Mouse (Mus musculus) liver, embryonic 12.5 days (tissue): ENCODE data around the gene Sec14l5. TPM values are rescaled to one million over a fixed set of nuclear protein-coding genes. Genes with fewer than 3 reads are reported as not detected.

Experiments used
- ATAC-seq: fragments of 200-750 bp; cut with Nextera tagmentation; 2 replicates; pipeline ENCODE4 v1.8.0; 2017; ENCODE audit warnings: moderate number of reproducible peaks, mild to moderate bottlenecking, moderate library complexity
- H3K27ac ChIP-seq: fragments of 300-500 bp; sonication (generic); 2 replicates; pipeline ENCODE4 v1.5.1; 2016; ENCODE audit warnings: mild to moderate bottlenecking
- H3K27me3 ChIP-seq: fragments of 300-500 bp; sonication (generic); replicated peaks from 2 replicates; pipeline ENCODE4 v1.6.1; 2016; ENCODE audit warnings: mild to moderate bottlenecking, moderate library complexity
- H3K36me3 ChIP-seq: fragments of 300-500 bp; sonication (generic); 2 replicates; pipeline ENCODE4 v1.6.1; 2016; ENCODE audit warnings: mild to moderate bottlenecking, moderate library complexity
- H3K4me1 ChIP-seq: fragments of 300-500 bp; sonication (generic); 2 replicates; pipeline ENCODE4 v1.6.1; 2016
- H3K4me2 ChIP-seq: fragments of 300-500 bp; sonication (generic); 2 replicates; pipeline ENCODE4 v1.6.1; 2016; ENCODE audit warnings: mild to moderate bottlenecking, moderate library complexity
- H3K4me3 ChIP-seq: fragments of 300-500 bp; sonication (generic); 2 replicates; pipeline ENCODE4 v1.5.1; 2016; ENCODE audit warnings: mild to moderate bottlenecking, moderate library complexity
- H3K9ac ChIP-seq: fragments of 300-500 bp; sonication (generic); 2 replicates; pipeline ENCODE4 v1.6.1; 2016; ENCODE audit warnings: mild to moderate bottlenecking, moderate library complexity
- H3K9me3 ChIP-seq: fragments of 300-500 bp; sonication (generic); replicated peaks from 2 replicates; pipeline ENCODE4 v1.6.1; 2016; ENCODE audit warnings: mild to moderate bottlenecking, moderate library complexity
- WGBS: fragments of 180-500 bp; shearing (Covaris S2); methylation state at CpG from one replicate; pipeline ENCODE4 v1.1.7; 2016; ENCODE audit not compliant: insufficient replicate concordance; 5-methylcytosine and 5-hydroxymethylcytosine counted together
- polyA plus RNA-seq: library from polyadenylated mRNA; unstranded; fragments of >200 nt; fragmentation: Nextera tagmentation; extraction: Ambion mirVana; gene quantifications from 2 replicates; pipeline ENCODE4 v1.2.1, GENCODE M21; 2016

The Sec14l5 gene
- polyA plus RNA-seq, 1 experiment from 2014 or later, result not detected

- no peak overlapping the region for H3K4me2 ChIP-seq
- H3K4me3 ChIP-seq, result no peak overlapping the region
- no peaks in the 10 kb centered on the region for H3K9me3 ChIP-seq
- peaks cover 19% of the 10 kb centered on the region for H3K27me3 ChIP-seq
- WGBS, result 50% methylated on average over 2 of the region's 2 CpGs
- no peak for ATAC-seq
- no peak overlapping the region for H3K9ac ChIP-seq
- H3K27ac ChIP-seq, result no peak overlapping the region
- no peaks in the 10 kb centered on the region for H3K4me1 ChIP-seq
- no peaks in the 10 kb centered on the region for H3K36me3 ChIP-seq
Measured at GRCm38 (mm10) chr16:5156495-5156894, 9.6 kb downstream of the Sec14l5 start.

DNA sequence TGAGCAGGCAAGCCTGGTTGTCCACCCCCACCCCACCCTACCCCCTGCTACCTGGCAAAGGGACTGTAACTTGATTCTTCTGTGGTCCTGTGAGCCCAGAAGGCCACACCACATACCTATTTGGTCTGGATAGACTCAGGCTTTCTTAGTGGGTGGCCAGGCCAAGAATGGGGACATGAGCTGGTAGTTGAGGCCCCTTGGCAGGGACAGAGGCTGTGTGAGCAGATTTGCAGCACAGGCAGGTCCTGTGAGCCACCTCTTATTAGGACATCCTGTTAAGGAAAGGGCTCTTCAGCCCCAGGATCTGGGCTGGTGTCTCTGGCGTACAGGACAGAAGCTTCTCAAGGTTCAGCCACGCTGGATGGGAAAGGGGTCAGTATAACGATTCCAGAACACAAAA lies 10.2 kb downstream of the Sec14l5 start:
- Histone ChIP-seq H3K4me3 (no peak overlapping the region), H3K27me3 (peaks cover 20% of the 10 kb centered on the region), H3K4me2 (no peak overlapping the region), H3K4me1 (no peaks in the 10 kb centered on the region), H3K9ac (no peak overlapping the region), H3K27ac (no peak overlapping the region), H3K9me3 (no peaks in the 10 kb centered on the region), H3K36me3 (no peaks in the 10 kb centered on the region)
- 61% methylated on average over 3 of the region's 3 CpGs for WGBS
- ATAC-seq, result no peak

DNA sequence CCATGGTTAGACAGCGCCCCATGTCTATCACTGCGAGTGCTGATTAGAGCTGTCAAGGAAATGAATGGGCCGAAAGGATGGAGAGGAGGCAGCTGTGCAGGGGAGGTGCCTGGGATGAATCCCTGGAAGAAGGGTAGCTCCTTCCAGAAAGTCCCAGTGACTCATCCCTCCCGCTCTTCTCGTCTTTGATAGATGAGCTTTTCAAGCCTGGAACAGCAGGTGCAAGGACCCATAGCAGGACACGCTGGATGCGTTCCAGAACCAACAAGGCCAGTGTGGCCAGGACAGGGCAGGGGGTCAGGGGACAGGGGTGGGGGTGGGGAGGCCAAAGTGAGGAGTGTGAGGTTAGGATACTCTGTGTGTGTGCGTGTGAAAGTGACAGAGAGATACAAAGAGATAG lies 12.3 kb downstream of the Sec14l5 start:
- Histone ChIP-seq H3K9me3 (no peaks in the 10 kb centered on the region), H3K4me3 (no peak overlapping the region), H3K4me2 (no peak overlapping the region), H3K9ac (no peak overlapping the region), H3K27ac (no peak overlapping the region), H3K36me3 (no peaks in the 10 kb centered on the region), H3K27me3 (peaks cover 16% of the 10 kb centered on the region; the same call in 1 of the 2 replicates), H3K4me1 (no peaks in the 10 kb centered on the region)
- WGBS, result 60% methylated on average over 8 of the region's 8 CpGs
- ATAC-seq, result no peak

- Histone ChIP-seq H3K36me3 (no peaks in the 10 kb centered on the region), H3K4me3 (no peak overlapping the region), H3K27me3 (0 out of 2 replicates have a peak, but pooled peaks cover 7% of the 10 kb centered on the region), H3K4me1 (no peaks in the 10 kb centered on the region), H3K9me3 (no peaks in the 10 kb centered on the region), H3K9ac (no peak overlapping the region), H3K4me2 (no peak overlapping the region), H3K27ac (no peak overlapping the region)
- ATAC-seq, result no peak
- WGBS, result 60% methylated on average over 6 of the region's 6 CpGs
Measured at GRCm38 (mm10) chr16:5164327-5164726, 17.4 kb downstream of the Sec14l5 start.

- Histone ChIP-seq H3K4me2 (no peak overlapping the region), H3K4me1 (no peaks in the 10 kb centered on the region), H3K9ac (no peak overlapping the region), H3K27ac (no peak overlapping the region), H3K9me3 (no peaks in the 10 kb centered on the region), H3K27me3 (no peaks in the 10 kb centered on the region), H3K36me3 (no peaks in the 10 kb centered on the region), H3K4me3 (no peak overlapping the region)
- ATAC-seq, result no peak
- 63% methylated on average over 2 of the region's 2 CpGs for WGBS
Measured at GRCm38 (mm10) chr16:5168038-5168437, 21.1 kb downstream of the Sec14l5 start.

DNA sequence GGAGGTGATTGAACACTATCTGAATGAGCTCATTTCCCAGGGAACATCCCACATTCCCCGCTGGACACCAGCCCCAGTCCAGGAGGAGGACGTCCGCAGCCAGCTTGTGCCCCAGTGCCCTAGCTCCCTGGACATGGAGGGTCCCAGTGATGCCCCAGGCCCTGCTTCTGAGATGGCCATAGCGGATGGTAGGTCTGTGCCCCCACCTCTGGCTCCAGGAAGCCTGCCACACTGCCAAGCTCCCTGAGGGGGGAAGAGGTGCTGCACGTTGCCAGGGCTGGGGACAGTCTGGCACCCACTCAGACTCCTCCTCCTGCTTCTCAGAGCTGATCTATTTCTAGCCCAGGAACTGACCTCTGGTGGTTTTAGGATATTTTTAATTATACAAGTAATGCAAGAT lies 21.9 kb downstream of the Sec14l5 start:
- no peak overlapping the region for H3K27ac ChIP-seq
- H3K9me3 ChIP-seq, result no peaks in the 10 kb centered on the region
- no peaks in the 10 kb centered on the region for H3K27me3 ChIP-seq
- WGBS, result 69% methylated on average over 5 of the region's 5 CpGs
- H3K4me3 ChIP-seq, result no peak overlapping the region
- H3K4me2 ChIP-seq, result no peak overlapping the region
- no peaks in the 10 kb centered on the region for H3K36me3 ChIP-seq
- ATAC-seq, result no peak
- H3K9ac ChIP-seq, result no peak overlapping the region
- no peaks in the 10 kb centered on the region for H3K4me1 ChIP-seq

- ATAC-seq, result no peak
- Histone ChIP-seq H3K4me2 (no peak overlapping the region), H3K9ac (no peak overlapping the region), H3K4me1 (no peaks in the 10 kb centered on the region), H3K27ac (no peak overlapping the region), H3K27me3 (no peaks in the 10 kb centered on the region), H3K36me3 (no peaks in the 10 kb centered on the region), H3K4me3 (no peak overlapping the region), H3K9me3 (no peaks in the 10 kb centered on the region)
- 67% methylated on average over 6 of the region's 6 CpGs for WGBS
Measured at GRCm38 (mm10) chr16:5172636-5173035, 25.7 kb downstream of the Sec14l5 start.

- Histone ChIP-seq H3K4me3 (no peak overlapping the region), H3K9ac (no peak overlapping the region), H3K27ac (no peak overlapping the region), H3K4me2 (no peak overlapping the region), H3K9me3 (no peaks in the 10 kb centered on the region), H3K27me3 (peaks cover 5% of the 10 kb centered on the region), H3K4me1 (no peaks in the 10 kb centered on the region), H3K36me3 (no peaks in the 10 kb centered on the region)
- no peak for ATAC-seq
- WGBS, result 64% methylated on average over 18 of the region's 18 CpGs
Measured at GRCm38 (mm10) chr16:5183310-5183975, 36.5 kb downstream of the Sec14l5 start.

DNA sequence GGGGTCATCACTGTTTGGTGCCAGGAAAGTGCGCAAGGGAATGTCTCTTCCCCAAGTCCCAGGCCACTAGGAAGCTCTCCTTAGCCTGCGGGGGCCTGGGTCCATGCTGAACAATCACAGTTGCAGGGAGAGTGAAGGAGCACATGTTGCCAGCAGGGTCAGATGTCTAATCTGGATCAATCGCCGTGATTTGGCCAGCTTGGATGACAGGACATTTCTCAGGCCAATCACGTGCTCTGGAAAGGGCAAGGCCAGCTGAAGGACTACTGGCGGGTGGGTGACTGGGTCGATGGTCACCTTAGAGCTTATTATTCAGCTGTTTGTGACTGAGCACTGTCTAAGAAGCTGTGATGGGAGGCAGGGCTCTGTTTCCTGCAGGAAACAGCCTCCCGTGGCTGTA lies 37.2 kb downstream of the Sec14l5 start:
- H3K9ac ChIP-seq, result no peak overlapping the region
- WGBS, result 39% methylated on average over 8 of the region's 8 CpGs
- no peak for ATAC-seq

DNA sequence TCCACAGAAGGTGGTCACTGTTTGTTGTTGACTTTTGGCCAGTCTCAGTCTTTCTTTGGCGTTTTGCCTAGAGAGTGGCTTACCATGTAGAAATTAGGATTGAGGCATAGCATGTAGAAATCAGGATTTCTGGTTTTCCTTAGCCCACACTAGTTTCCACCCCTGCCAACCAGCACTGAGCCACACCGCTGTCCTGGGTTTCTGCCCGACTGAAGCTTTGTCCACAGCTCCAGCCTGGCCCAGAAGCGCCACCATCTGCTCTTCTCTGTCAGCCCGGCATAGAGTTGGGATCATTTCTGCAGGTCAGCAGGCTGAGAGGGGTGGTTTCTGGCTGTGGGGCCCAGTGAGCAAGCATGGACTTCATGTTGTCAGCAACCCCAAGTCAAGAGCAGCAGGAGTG lies 38.0 kb downstream of the Sec14l5 start:
- Histone ChIP-seq H3K4me3 (no peak overlapping the region), H3K9ac (no peak overlapping the region), H3K4me1 (no peaks in the 10 kb centered on the region), H3K4me2 (no peak overlapping the region), H3K36me3 (no peaks in the 10 kb centered on the region), H3K27me3 (peaks cover 10% of the 10 kb centered on the region), H3K27ac (no peak overlapping the region), H3K9me3 (no peaks in the 10 kb centered on the region)
- no peak for ATAC-seq
- WGBS, result 56% methylated on average over 5 of the region's 5 CpGs

More for the DNA sequence above, 37.2 kb downstream of the Sec14l5 start:
- no peak overlapping the region for H3K27ac ChIP-seq
- no peaks in the 10 kb centered on the region for H3K36me3 ChIP-seq
- no peak overlapping the region for H3K4me3 ChIP-seq
- H3K27me3 ChIP-seq, result peaks cover 5% of the 10 kb centered on the region
- H3K4me2 ChIP-seq, result no peak overlapping the region
- H3K9me3 ChIP-seq, result no peaks in the 10 kb centered on the region
- H3K4me1 ChIP-seq, result no peaks in the 10 kb centered on the region

GRCm38 (mm10) chr16:5185691-5186090 lies 38.8 kb downstream of the Sec14l5 start:
- no peaks in the 10 kb centered on the region for H3K9me3 ChIP-seq
- no peak overlapping the region for H3K27ac ChIP-seq
- H3K36me3 ChIP-seq, result no peaks in the 10 kb centered on the region
- no peak overlapping the region for H3K9ac ChIP-seq
- WGBS, result 66% methylated on average over 7 of the region's 7 CpGs
- peaks cover 11% of the 10 kb centered on the region for H3K27me3 ChIP-seq
- no peak overlapping the region for H3K4me3 ChIP-seq
- ATAC-seq, result no peak
- H3K4me1 ChIP-seq, result no peaks in the 10 kb centered on the region
- H3K4me2 ChIP-seq, result no peak overlapping the region

DNA sequence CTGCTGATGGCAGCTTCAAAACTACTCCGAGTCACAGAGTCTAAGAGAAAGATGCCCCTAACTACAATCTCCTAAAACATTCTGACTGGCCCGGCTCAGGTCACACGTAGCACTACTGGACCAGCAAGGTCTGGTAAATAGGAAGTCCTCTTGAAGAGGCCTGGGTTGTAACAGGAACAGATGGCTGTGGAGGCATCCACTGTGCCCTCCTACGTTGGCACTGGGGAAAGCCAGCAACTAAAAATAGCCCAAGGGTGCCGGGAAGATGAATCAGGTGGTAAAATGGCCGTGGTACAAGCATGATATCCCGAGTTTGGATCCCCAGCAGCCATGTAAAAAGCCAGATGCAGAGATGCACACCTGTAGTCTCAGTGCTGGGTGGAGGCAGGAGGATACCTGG lies 39.3 kb downstream of the Sec14l5 start:
- peaks cover 11% of the 10 kb centered on the region for H3K27me3 ChIP-seq
- H3K4me1 ChIP-seq, result no peaks in the 10 kb centered on the region
- WGBS, result 54% methylated on average over 7 of the region's 7 CpGs
- no peak overlapping the region for H3K27ac ChIP-seq
- no peaks in the 10 kb centered on the region for H3K9me3 ChIP-seq
- no peak overlapping the region for H3K4me3 ChIP-seq
- H3K4me2 ChIP-seq, result no peak overlapping the region
- no peak overlapping the region for H3K9ac ChIP-seq
- H3K36me3 ChIP-seq, result no peaks in the 10 kb centered on the region
- ATAC-seq, result no peak

DNA sequence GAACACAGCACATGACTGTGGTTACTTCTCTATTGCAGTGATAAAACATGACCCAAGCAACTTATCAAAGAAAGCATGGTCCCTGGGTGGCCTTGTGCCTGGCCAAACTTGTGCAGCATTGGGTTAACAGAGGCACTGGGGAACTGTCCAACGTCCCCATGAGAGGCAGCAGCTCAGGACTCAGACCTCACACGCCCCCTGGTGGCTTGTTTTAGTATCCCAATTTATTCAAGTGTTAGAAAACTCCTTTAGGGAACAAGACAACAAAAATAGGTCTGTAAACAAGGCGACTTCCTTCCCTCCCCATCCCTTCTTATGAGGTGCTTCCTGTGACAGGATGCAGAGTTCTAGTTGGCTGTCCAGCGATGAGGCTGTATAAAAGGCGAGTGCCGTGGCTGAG lies 48.2 kb downstream of the Sec14l5 start:
- no peak overlapping the region for H3K4me3 ChIP-seq
- no peak overlapping the region for H3K4me2 ChIP-seq
- H3K36me3 ChIP-seq, result peaks cover 44% of the 10 kb centered on the region
- no peaks in the 10 kb centered on the region for H3K4me1 ChIP-seq
- no peak overlapping the region for H3K9ac ChIP-seq
- H3K27me3 ChIP-seq, result no peaks in the 10 kb centered on the region
- no peak overlapping the region for H3K27ac ChIP-seq
- ATAC-seq, result peak; percentile 35; the same call in 1 of the 2 replicates
- WGBS, result 28% methylated on average over 6 of the region's 6 CpGs
- H3K9me3 ChIP-seq, result no peaks in the 10 kb centered on the region
